Mouse (Mus musculus) spleen, adult 2 months (tissue): Measurements from ENCODE around the gene Lhcgr.

Source experiments
- CTCF ChIP-seq: fragments of 200-500 bp; IDR thresholded peaks from 2 replicates; pipeline ENCODE4 v1.5.1; 2011; ENCODE audit warnings: mild to moderate bottlenecking, inconsistent platforms; ENCODE audit not compliant: insufficient read depth, insufficient read length, insufficient replicate concordance; ENCODE audit errors: extremely low read depth
- POLR2A ChIP-seq: fragments of 200-500 bp; IDR thresholded peaks from 2 replicates; pipeline ENCODE4 v1.6.1; 2011; ENCODE audit warnings: low read depth, low read length, inconsistent platforms

- TF ChIP-seq CTCF (no peak), POLR2A (no peak)
Measured at GRCm38 (mm10) chr17:88791440-88792152, at the start of gene Lhcgr.
